17 mouse cellular contexts compared by ENCODE assay signal in the genomic region with DNA sequence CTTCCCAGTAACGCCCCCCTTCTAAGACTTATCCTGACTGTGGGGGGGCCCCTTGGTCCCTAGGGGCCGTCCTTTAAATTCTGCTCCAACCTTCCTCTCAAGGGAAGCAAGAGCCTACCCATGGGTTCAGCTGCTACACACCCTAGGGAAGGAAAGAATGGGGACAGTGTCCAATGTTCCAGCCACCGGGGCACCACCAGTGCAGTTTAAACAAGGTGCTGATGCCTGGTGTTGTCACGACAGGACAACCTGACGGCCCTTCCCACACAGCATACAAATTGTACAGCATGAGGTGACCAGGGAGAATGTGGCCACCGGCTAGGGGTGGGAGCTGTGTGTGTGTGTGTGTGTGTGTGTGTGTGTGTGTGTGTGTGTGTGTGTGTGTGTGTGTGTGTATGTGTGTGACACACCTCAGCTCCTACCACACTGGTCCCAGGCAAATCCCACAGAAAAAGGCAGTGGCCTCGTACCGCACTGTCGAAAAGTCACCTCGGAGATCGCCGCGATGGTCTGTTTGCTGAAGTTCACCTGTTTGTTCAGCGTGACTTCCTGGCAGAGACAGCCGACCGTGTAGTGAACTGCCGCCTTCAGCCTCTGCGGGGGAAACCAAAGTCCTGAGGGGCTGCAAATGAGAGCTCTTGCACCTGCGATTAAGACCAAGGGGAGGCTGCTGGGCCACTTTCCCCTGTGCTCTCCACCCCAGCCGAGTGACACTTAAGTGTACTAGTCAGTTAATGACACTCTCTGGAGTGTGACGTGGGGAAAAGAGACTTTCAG. TPM values are rescaled to one million over a fixed set of nuclear protein-coding genes. Genes with fewer than 3 reads are reported as not detected.
DNase-seq lines count a peak whose midpoint lies in the region; ATAC-seq lines count a peak whose summit lies in the region.
"Had no signal": no experiment of that assay in that cellular context is flagged by ENCODE, and none has a peak within 500 bp of the region (broad histone marks: within the 10 kb centered on the region; RNA-seq: fewer than 3 reads in every experiment).

No protein-coding gene starts in this region.

- no peaks in the 10 kb centered on the region for H3K9me3 ChIP-seq in embryonic facial prominence, embryonic 13.5 days
- no peaks in the 10 kb centered on the region for H3K9me3 ChIP-seq in embryonic facial prominence, embryonic 10.5 days
- no peaks in the 10 kb centered on the region for H3K9me3 ChIP-seq in liver, embryonic 13.5 days (replicated peaks)
- no peaks in the 10 kb centered on the region for H3K9me3 ChIP-seq in hindbrain, embryonic 10.5 days
- H3K9me3 ChIP-seq: heart, embryonic 13.5 days; limb, embryonic 15.5 days had no signal

- peak overlapping the region; percentile 11; the same call in 1 of the 2 replicates for H3K9ac ChIP-seq in embryonic facial prominence, embryonic 13.5 days
- H3K9ac ChIP-seq in liver, embryonic 13.5 days, result no peak overlapping the region
- H3K9ac ChIP-seq: limb, embryonic 15.5 days had no signal

- no peak overlapping the region for H3K27ac ChIP-seq in embryonic facial prominence, embryonic 13.5 days
- H3K27ac ChIP-seq in embryonic facial prominence, embryonic 10.5 days (replicated peaks), result no peak overlapping the region
- peak overlapping the region; percentile 41 for H3K27ac ChIP-seq in liver, embryonic 13.5 days
- H3K27ac ChIP-seq in hindbrain, embryonic 10.5 days, result no peak overlapping the region
- H3K27ac ChIP-seq: heart, embryonic 13.5 days; limb, embryonic 15.5 days had no signal

- peaks cover 47% of the 10 kb centered on the region for H3K36me3 ChIP-seq in embryonic facial prominence, embryonic 13.5 days
- H3K36me3 ChIP-seq in embryonic facial prominence, embryonic 10.5 days (replicated peaks), result peaks cover 79% of the 10 kb centered on the region
- H3K36me3 ChIP-seq in liver, embryonic 13.5 days, result peaks cover 27% of the 10 kb centered on the region
- peaks cover 75% of the 10 kb centered on the region for H3K36me3 ChIP-seq in hindbrain, embryonic 10.5 days

- peaks cover 8% of the 10 kb centered on the region for H3K4me1 ChIP-seq in embryonic facial prominence, embryonic 13.5 days
- H3K4me1 ChIP-seq in embryonic facial prominence, embryonic 10.5 days, result peaks cover 20% of the 10 kb centered on the region
- H3K4me1 ChIP-seq in liver, embryonic 13.5 days (replicated peaks), result peaks cover 26% of the 10 kb centered on the region
- peaks cover 12% of the 10 kb centered on the region for H3K4me1 ChIP-seq in hindbrain, embryonic 10.5 days (replicated peaks)

- no peak for DNase-seq in embryonic facial prominence, embryonic 10.5 days (ENCODE audit: low spot score)
- peak; percentile 96 for DNase-seq in A20 (ENCODE audit: low read depth, low spot score)
- DNase-seq in liver, embryonic 13.5 days, result no peak
- DNase-seq in spleen, adult 18-20 months, result peak; percentile 56 to 69
- DNase-seq in adrenal gland, postnatal 14 days, result no peak
- DNase-seq in kidney, adult 11 months, result no peak
- DNase-seq in hindbrain, embryonic 10.5 days (ENCODE audit: low spot score), result no peak
- DNase-seq: adrenal gland, adult 2 months; cerebellum, adult 11-12 months; heart, postnatal 4 days; kidney, adult 2 months; thymus, adult 2 months had no signal

- no peak overlapping the region for H3K4me3 ChIP-seq in embryonic facial prominence, embryonic 13.5 days
- no peak overlapping the region for H3K4me3 ChIP-seq in embryonic facial prominence, embryonic 10.5 days
- H3K4me3 ChIP-seq in liver, embryonic 13.5 days (replicated peaks), result no peak overlapping the region
- H3K4me3 ChIP-seq in hindbrain, embryonic 10.5 days, result no peak overlapping the region
- H3K4me3 ChIP-seq: heart, embryonic 13.5 days; limb, embryonic 15.5 days had no signal

- no peaks in the 10 kb centered on the region for H3K27me3 ChIP-seq in embryonic facial prominence, embryonic 13.5 days
- no peaks in the 10 kb centered on the region for H3K27me3 ChIP-seq in embryonic facial prominence, embryonic 10.5 days (replicated peaks; ENCODE audit: low read depth, poor library complexity, severe bottlenecking)
- H3K27me3 ChIP-seq in liver, embryonic 13.5 days, result no peaks in the 10 kb centered on the region
- H3K27me3 ChIP-seq in hindbrain, embryonic 10.5 days (ENCODE audit: insufficient read depth, poor library complexity, severe bottlenecking), result no peaks in the 10 kb centered on the region
- H3K27me3 ChIP-seq: heart, embryonic 13.5 days; limb, embryonic 15.5 days had no signal

- no peak overlapping the region for H3K4me2 ChIP-seq in embryonic facial prominence, embryonic 13.5 days
- H3K4me2 ChIP-seq in liver, embryonic 13.5 days, result no peak overlapping the region
- H3K4me2 ChIP-seq: heart, embryonic 13.5 days; limb, embryonic 15.5 days had no signal

- WGBS in embryonic facial prominence, embryonic 13.5 days, result 86% methylated on average over 21 of the region's 21 CpGs
- 90% methylated on average over 21 of the region's 21 CpGs for WGBS in embryonic facial prominence, embryonic 10.5 days
- 77% methylated on average over 21 of the region's 21 CpGs for WGBS in liver, embryonic 13.5 days (ENCODE audit: insufficient replicate concordance)
- WGBS in hindbrain, embryonic 10.5 days, result 92% methylated on average over 21 of the region's 21 CpGs

- ATAC-seq in embryonic facial prominence, embryonic 13.5 days (ENCODE audit: insufficient number of reproducible peaks, insufficient read depth, low FRiP score, low TSS enrichment, low read depth), result no peak
- peak; percentile 11; the same call in 1 of the 2 replicates for ATAC-seq in liver, embryonic 13.5 days (ENCODE audit: low read depth)

RNA-seq across cellular contexts. Expression of a gene that starts 5.4 kb away (rescaled TPM):
- polyA plus RNA-seq in embryonic facial prominence, embryonic 13.5 days (2015; fragmentation: Nextera tagmentation; extraction: Ambion mirVana), result 1.2 TPM in 1 of 2 replicates, not detected in the other
- 0.54 TPM in 1 of 2 replicates, not detected in the other for polyA plus RNA-seq in embryonic facial prominence, embryonic 10.5 days (2016; fragmentation: Nextera tagmentation; extraction: Ambion mirVana)
- not detected in 2 replicates for polyA plus RNA-seq in liver, embryonic 13.5 days (2015; fragmentation: Nextera tagmentation; extraction: Ambion mirVana)
- total RNA-seq in adrenal gland, postnatal 14 days (2021), result 1.3 and 2.2 TPM in 2 replicates
- polyA plus RNA-seq in hindbrain, embryonic 10.5 days (2016; fragmentation: Nextera tagmentation; extraction: Ambion mirVana), result 0.25 and 1.0 TPM in 2 replicates
- polyA plus RNA-seq: adrenal gland, adult 2 months; heart, embryonic 13.5 days; kidney, adult 2 months; limb, embryonic 15.5 days; neural tube, embryonic 11.5 days; urinary bladder, adult 2 months had no signal

RNA-seq across cellular contexts. Expression of a gene that starts 5.5 kb away (rescaled TPM):
- 36.9 and 46.6 TPM in 2 replicates for polyA plus RNA-seq in embryonic facial prominence, embryonic 13.5 days (2015; fragmentation: Nextera tagmentation; extraction: Ambion mirVana)
- polyA plus RNA-seq in embryonic facial prominence, embryonic 10.5 days (2016; fragmentation: Nextera tagmentation; extraction: Ambion mirVana), result 60.3 and 62.7 TPM in 2 replicates
- polyA plus RNA-seq in liver, embryonic 13.5 days (2015; fragmentation: Nextera tagmentation; extraction: Ambion mirVana), result 20.7 and 24.8 TPM in 2 replicates
- 10.6 and 13.0 TPM in 2 replicates for total RNA-seq in adrenal gland, postnatal 14 days (2021)
- polyA plus RNA-seq in hindbrain, embryonic 10.5 days (2016; fragmentation: Nextera tagmentation; extraction: Ambion mirVana), result 56.0 and 61.9 TPM in 2 replicates

RNA-seq across cellular contexts. Expression of a gene that starts 28.0 kb away (rescaled TPM):
- 30.5 and 32.5 TPM in 2 replicates for polyA plus RNA-seq in embryonic facial prominence, embryonic 13.5 days (2015; fragmentation: Nextera tagmentation; extraction: Ambion mirVana)
- polyA plus RNA-seq in embryonic facial prominence, embryonic 10.5 days (2016; fragmentation: Nextera tagmentation; extraction: Ambion mirVana), result 34.2 and 36.9 TPM in 2 replicates
- 20.7 and 22.7 TPM in 2 replicates for polyA plus RNA-seq in liver, embryonic 13.5 days (2015; fragmentation: Nextera tagmentation; extraction: Ambion mirVana)
- total RNA-seq in adrenal gland, postnatal 14 days (2021), result 18.4 and 25.5 TPM in 2 replicates
- 33.1 and 36.3 TPM in 2 replicates for polyA plus RNA-seq in hindbrain, embryonic 10.5 days (2016; fragmentation: Nextera tagmentation; extraction: Ambion mirVana)

RNA-seq across cellular contexts. Expression of a gene that starts 32.3 kb away (rescaled TPM):
- polyA plus RNA-seq in embryonic facial prominence, embryonic 13.5 days (2015; fragmentation: Nextera tagmentation; extraction: Ambion mirVana), result 50.2 and 51.2 TPM in 2 replicates
- polyA plus RNA-seq in embryonic facial prominence, embryonic 10.5 days (2016; fragmentation: Nextera tagmentation; extraction: Ambion mirVana), result 59.0 and 60.7 TPM in 2 replicates
- polyA plus RNA-seq in liver, embryonic 13.5 days (2015; fragmentation: Nextera tagmentation; extraction: Ambion mirVana), result 27.7 and 28.4 TPM in 2 replicates
- total RNA-seq in adrenal gland, postnatal 14 days (2021), result 61.7 and 64.1 TPM in 2 replicates
- polyA plus RNA-seq in hindbrain, embryonic 10.5 days (2016; fragmentation: Nextera tagmentation; extraction: Ambion mirVana), result 60.4 and 60.8 TPM in 2 replicates

RNA-seq across cellular contexts. Expression of a gene that starts 34.6 kb away (rescaled TPM):
- 93.7 and 100 TPM in 2 replicates for polyA plus RNA-seq in embryonic facial prominence, embryonic 13.5 days (2015; fragmentation: Nextera tagmentation; extraction: Ambion mirVana)
- polyA plus RNA-seq in embryonic facial prominence, embryonic 10.5 days (2016; fragmentation: Nextera tagmentation; extraction: Ambion mirVana), result 153 and 164 TPM in 2 replicates
- 74.7 and 80.2 TPM in 2 replicates for polyA plus RNA-seq in liver, embryonic 13.5 days (2015; fragmentation: Nextera tagmentation; extraction: Ambion mirVana)
- 191 and 194 TPM in 2 replicates for total RNA-seq in adrenal gland, postnatal 14 days (2021)
- 143 and 161 TPM in 2 replicates for polyA plus RNA-seq in hindbrain, embryonic 10.5 days (2016; fragmentation: Nextera tagmentation; extraction: Ambion mirVana)

Comparison
In these comparisons a context has a peak if more than half of its experiments do, and no peak if none do; other contexts are left out.
1. DNase-seq: peak in A20 (single experiment) and spleen, adult 18-20 months (2 of 2); none in embryonic facial prominence, embryonic 10.5 days (single experiment), liver, embryonic 13.5 days (single experiment), adrenal gland, postnatal 14 days (single experiment), kidney, adult 11 months (single experiment) and hindbrain, embryonic 10.5 days (single experiment).